Mouse (Mus musculus): Measurements from ENCODE around the gene Nup205. TPM values are rescaled to one million over a fixed set of nuclear protein-coding genes. Genes with fewer than 3 reads are reported as not detected.

The Nup205 gene
- polyA plus RNA-seq, 1 experiment from 2014 or later = 28.6 TPM

- H3K9me3 ChIP-seq (ENCODE audit: control insufficient read depth, low read length) = no peaks in the 10 kb centered on the region
- H3K9ac ChIP-seq (ENCODE audit: low read length) = no peak overlapping the region
- H3K36me3 ChIP-seq (ENCODE audit: control insufficient read depth, insufficient read depth, low read length) = peaks cover 59% of the 10 kb centered on the region
- no peak overlapping the region for H3K4me2 ChIP-seq (ENCODE audit: low read length)
- H3K27me3 ChIP-seq (ENCODE audit: control insufficient read depth, insufficient read depth, low read length) = no peaks in the 10 kb centered on the region
- H3K4me1 ChIP-seq (ENCODE audit: control insufficient read depth in 2 of 2, insufficient read depth in 2 of 2, low read length in 2 of 2) = peaks cover 2 to 12% of the 10 kb centered on the region in 2 experiments; a peak in 1 of 4 replicates
- 62% methylated on average over 1 of the region's 1 CpGs for WGBS
- H3K27ac ChIP-seq (replicated peaks in 1 of 2; ENCODE audit: control insufficient read depth in 1 of 2, insufficient read depth in 1 of 2, low read depth in 2 of 2, low read length in 2 of 2) = no peak overlapping the region
- no peak overlapping the region for H3K4me3 ChIP-seq (ENCODE audit: control insufficient read depth in 1 of 2, insufficient read depth in 1 of 2, low read depth in 1 of 2, low read length in 2 of 2)
- ATAC-seq (ENCODE audit: insufficient number of reproducible peaks, insufficient read depth, low FRiP score, low read depth) = no peak
Measured at GRCm38 (mm10) chr6:35184781-35185180, 7.6 kb downstream of the Nup205 start.

GRCm38 (mm10) chr6:35191198-35191597 is 14.0 kb downstream of the Nup205 start:
- no peak overlapping the region for H3K4me3 ChIP-seq (ENCODE audit: control insufficient read depth in 1 of 2, insufficient read depth in 1 of 2, low read depth in 1 of 2, low read length in 2 of 2)
- no peaks in the 10 kb centered on the region for H3K9me3 ChIP-seq (ENCODE audit: control insufficient read depth, low read length)
- ATAC-seq (ENCODE audit: insufficient number of reproducible peaks, insufficient read depth, low FRiP score, low read depth) = no peak
- H3K36me3 ChIP-seq (ENCODE audit: control insufficient read depth, insufficient read depth, low read length) = peaks cover 98% of the 10 kb centered on the region
- no peak overlapping the region for H3K27ac ChIP-seq (replicated peaks in 1 of 2; ENCODE audit: control insufficient read depth in 1 of 2, insufficient read depth in 1 of 2, low read depth in 2 of 2, low read length in 2 of 2)
- no peak overlapping the region for H3K9ac ChIP-seq (ENCODE audit: low read length)
- peaks cover 0 to 1% of the 10 kb centered on the region in 2 experiments; a peak in 1 of 4 replicates for H3K4me1 ChIP-seq (ENCODE audit: control insufficient read depth in 2 of 2, insufficient read depth in 2 of 2, low read length in 2 of 2)
- WGBS = 92% methylated on average over 8 of the region's 8 CpGs
- H3K4me2 ChIP-seq (ENCODE audit: low read length) = no peak overlapping the region
- no peaks in the 10 kb centered on the region for H3K27me3 ChIP-seq (ENCODE audit: control insufficient read depth, insufficient read depth, low read length)

- no peak for ATAC-seq (ENCODE audit: insufficient number of reproducible peaks, insufficient read depth, low FRiP score, low read depth)
- Histone ChIP-seq H3K4me1 (ENCODE audit: control insufficient read depth in 2 of 2, insufficient read depth in 2 of 2, low read length in 2 of 2) (no peaks in the 10 kb centered on the region), H3K27ac (replicated peaks in 1 of 2; ENCODE audit: control insufficient read depth in 1 of 2, insufficient read depth in 1 of 2, low read depth in 2 of 2, low read length in 2 of 2) (no peak overlapping the region), H3K9me3 (ENCODE audit: control insufficient read depth, low read length) (no peaks in the 10 kb centered on the region), H3K36me3 (ENCODE audit: control insufficient read depth, insufficient read depth, low read length) (peaks cover 81% of the 10 kb centered on the region), H3K27me3 (ENCODE audit: control insufficient read depth, insufficient read depth, low read length) (no peaks in the 10 kb centered on the region), H3K4me3 (ENCODE audit: control insufficient read depth in 1 of 2, insufficient read depth in 1 of 2, low read depth in 1 of 2, low read length in 2 of 2) (no peak overlapping the region), H3K9ac (ENCODE audit: low read length) (no peak overlapping the region), H3K4me2 (ENCODE audit: low read length) (no peak overlapping the region)
- WGBS = 96% methylated on average over 4 of the region's 4 CpGs
Measured at GRCm38 (mm10) chr6:35225696-35226095, 48.5 kb downstream of the Nup205 start.

GRCm38 (mm10) chr6:35229415-35229814 is 52.2 kb downstream of the Nup205 start:
- no peak overlapping the region for H3K4me2 ChIP-seq (ENCODE audit: low read length)
- H3K4me3 ChIP-seq (ENCODE audit: control insufficient read depth in 1 of 2, insufficient read depth in 1 of 2, low read depth in 1 of 2, low read length in 2 of 2) = no peak overlapping the region
- no peaks in the 10 kb centered on the region for H3K9me3 ChIP-seq (ENCODE audit: control insufficient read depth, low read length)
- ATAC-seq (ENCODE audit: insufficient number of reproducible peaks, insufficient read depth, low FRiP score, low read depth) = no peak
- no peak overlapping the region for H3K9ac ChIP-seq (ENCODE audit: low read length)
- WGBS = 85% methylated on average over 1 of the region's 1 CpGs
- H3K27me3 ChIP-seq (ENCODE audit: control insufficient read depth, insufficient read depth, low read length) = no peaks in the 10 kb centered on the region
- H3K4me1 ChIP-seq (ENCODE audit: control insufficient read depth in 2 of 2, insufficient read depth in 2 of 2, low read length in 2 of 2) = no peaks in the 10 kb centered on the region
- peaks cover 88% of the 10 kb centered on the region for H3K36me3 ChIP-seq (ENCODE audit: control insufficient read depth, insufficient read depth, low read length)
- H3K27ac ChIP-seq (replicated peaks in 1 of 2; ENCODE audit: control insufficient read depth in 1 of 2, insufficient read depth in 1 of 2, low read depth in 2 of 2, low read length in 2 of 2) = no peak overlapping the region

- Histone ChIP-seq H3K27me3 (ENCODE audit: control insufficient read depth, insufficient read depth, low read length) (no peaks in the 10 kb centered on the region), H3K36me3 (ENCODE audit: control insufficient read depth, insufficient read depth, low read length) (peaks cover 95% of the 10 kb centered on the region), H3K4me3 (ENCODE audit: control insufficient read depth in 1 of 2, insufficient read depth in 1 of 2, low read depth in 1 of 2, low read length in 2 of 2) (no peak overlapping the region), H3K9ac (ENCODE audit: low read length) (no peak overlapping the region), H3K4me1 (ENCODE audit: control insufficient read depth in 2 of 2, insufficient read depth in 2 of 2, low read length in 2 of 2) (no peaks in the 10 kb centered on the region), H3K27ac (replicated peaks in 1 of 2; ENCODE audit: control insufficient read depth in 1 of 2, insufficient read depth in 1 of 2, low read depth in 2 of 2, low read length in 2 of 2) (no peak overlapping the region), H3K9me3 (ENCODE audit: control insufficient read depth, low read length) (no peaks in the 10 kb centered on the region), H3K4me2 (ENCODE audit: low read length) (no peak overlapping the region)
- ATAC-seq (ENCODE audit: insufficient number of reproducible peaks, insufficient read depth, low FRiP score, low read depth) = no peak
- 87% methylated on average over 9 of the region's 9 CpGs for WGBS
Measured at GRCm38 (mm10) chr6:35236108-35236785, 59.0 kb downstream of the Nup205 start.

- H3K9me3 ChIP-seq (ENCODE audit: control insufficient read depth, low read length) = 0 out of 2 replicates have a peak, but pooled peaks cover 4% of the 10 kb centered on the region
- no peaks in the 10 kb centered on the region for H3K27me3 ChIP-seq (ENCODE audit: control insufficient read depth, insufficient read depth, low read length)
- H3K9ac ChIP-seq (ENCODE audit: low read length) = no peak overlapping the region
- peaks cover 88% of the 10 kb centered on the region for H3K36me3 ChIP-seq (ENCODE audit: control insufficient read depth, insufficient read depth, low read length)
- WGBS = 95% methylated on average over 4 of the region's 4 CpGs
- H3K27ac ChIP-seq (replicated peaks in 1 of 2; ENCODE audit: control insufficient read depth in 1 of 2, insufficient read depth in 1 of 2, low read depth in 2 of 2, low read length in 2 of 2) = no peak overlapping the region
- no peak overlapping the region for H3K4me2 ChIP-seq (ENCODE audit: low read length)
- H3K4me3 ChIP-seq (ENCODE audit: control insufficient read depth in 1 of 2, insufficient read depth in 1 of 2, low read depth in 1 of 2, low read length in 2 of 2) = no peak overlapping the region
- no peak for ATAC-seq (ENCODE audit: insufficient number of reproducible peaks, insufficient read depth, low FRiP score, low read depth)
- H3K4me1 ChIP-seq (ENCODE audit: control insufficient read depth in 2 of 2, insufficient read depth in 2 of 2, low read length in 2 of 2) = peaks cover 0 to 4% of the 10 kb centered on the region in 2 experiments; a peak in 1 of 4 replicates
Measured at GRCm38 (mm10) chr6:35243252-35243651, 66.0 kb downstream of the Nup205 start.

- peaks cover 0 to 4% of the 10 kb centered on the region in 2 experiments; a peak in 1 of 4 replicates for H3K4me1 ChIP-seq (ENCODE audit: control insufficient read depth in 2 of 2, insufficient read depth in 2 of 2, low read length in 2 of 2)
- no peak overlapping the region; a peak in 1 of 4 replicates for H3K27ac ChIP-seq (replicated peaks in 1 of 2; ENCODE audit: control insufficient read depth in 1 of 2, insufficient read depth in 1 of 2, low read depth in 2 of 2, low read length in 2 of 2)
- H3K9ac ChIP-seq (ENCODE audit: low read length) = no peak overlapping the region
- H3K4me3 ChIP-seq (ENCODE audit: control insufficient read depth in 1 of 2, insufficient read depth in 1 of 2, low read depth in 1 of 2, low read length in 2 of 2) = no peak overlapping the region
- H3K4me2 ChIP-seq (ENCODE audit: low read length) = no peak overlapping the region
- WGBS = 71% methylated on average over 9 of the region's 9 CpGs
- H3K9me3 ChIP-seq (ENCODE audit: control insufficient read depth, low read length) = 0 out of 2 replicates have a peak, but pooled peaks cover 4% of the 10 kb centered on the region
- H3K36me3 ChIP-seq (ENCODE audit: control insufficient read depth, insufficient read depth, low read length) = peaks cover 84% of the 10 kb centered on the region
- no peak for ATAC-seq (ENCODE audit: insufficient number of reproducible peaks, insufficient read depth, low FRiP score, low read depth)
- no peaks in the 10 kb centered on the region for H3K27me3 ChIP-seq (ENCODE audit: control insufficient read depth, insufficient read depth, low read length)
Measured at GRCm38 (mm10) chr6:35243989-35244388, 66.8 kb downstream of the Nup205 start.

GRCm38 (mm10) chr6:35245086-35245485 is 67.9 kb downstream of the Nup205 start:
- no peak overlapping the region for H3K27ac ChIP-seq (replicated peaks in 1 of 2; ENCODE audit: control insufficient read depth in 1 of 2, insufficient read depth in 1 of 2, low read depth in 2 of 2, low read length in 2 of 2)
- H3K4me3 ChIP-seq (ENCODE audit: control insufficient read depth in 1 of 2, insufficient read depth in 1 of 2, low read depth in 1 of 2, low read length in 2 of 2) = no peak overlapping the region
- no peak overlapping the region for H3K9ac ChIP-seq (ENCODE audit: low read length)
- H3K36me3 ChIP-seq (ENCODE audit: control insufficient read depth, insufficient read depth, low read length) = peaks cover 74% of the 10 kb centered on the region
- 52% methylated on average over 5 of the region's 5 CpGs for WGBS
- no peak for ATAC-seq (ENCODE audit: insufficient number of reproducible peaks, insufficient read depth, low FRiP score, low read depth)
- H3K4me2 ChIP-seq (ENCODE audit: low read length) = no peak overlapping the region
- H3K9me3 ChIP-seq (ENCODE audit: control insufficient read depth, low read length) = 0 out of 2 replicates have a peak, but pooled peaks cover 4% of the 10 kb centered on the region
- H3K27me3 ChIP-seq (ENCODE audit: control insufficient read depth, insufficient read depth, low read length) = no peaks in the 10 kb centered on the region
- peaks cover 0 to 4% of the 10 kb centered on the region in 2 experiments; a peak in 1 of 4 replicates for H3K4me1 ChIP-seq (ENCODE audit: control insufficient read depth in 2 of 2, insufficient read depth in 2 of 2, low read length in 2 of 2)

All from heart, embryonic 14.5 days (tissue).